Mouse (Mus musculus): ENCODE data around the gene Unk. TPM values are rescaled to one million over a fixed set of nuclear protein-coding genes. Genes with fewer than 3 reads are reported as not detected.

Unk gene
- 2.2 TPM for polyA plus RNA-seq (2014; fragmentation: Illumina TruSeq; extraction: RNeasy Lipid Tissue Mini Kit (QIAGEN cat#74804); ENCODE audit: low read depth, low replicate concordance)

DNA sequence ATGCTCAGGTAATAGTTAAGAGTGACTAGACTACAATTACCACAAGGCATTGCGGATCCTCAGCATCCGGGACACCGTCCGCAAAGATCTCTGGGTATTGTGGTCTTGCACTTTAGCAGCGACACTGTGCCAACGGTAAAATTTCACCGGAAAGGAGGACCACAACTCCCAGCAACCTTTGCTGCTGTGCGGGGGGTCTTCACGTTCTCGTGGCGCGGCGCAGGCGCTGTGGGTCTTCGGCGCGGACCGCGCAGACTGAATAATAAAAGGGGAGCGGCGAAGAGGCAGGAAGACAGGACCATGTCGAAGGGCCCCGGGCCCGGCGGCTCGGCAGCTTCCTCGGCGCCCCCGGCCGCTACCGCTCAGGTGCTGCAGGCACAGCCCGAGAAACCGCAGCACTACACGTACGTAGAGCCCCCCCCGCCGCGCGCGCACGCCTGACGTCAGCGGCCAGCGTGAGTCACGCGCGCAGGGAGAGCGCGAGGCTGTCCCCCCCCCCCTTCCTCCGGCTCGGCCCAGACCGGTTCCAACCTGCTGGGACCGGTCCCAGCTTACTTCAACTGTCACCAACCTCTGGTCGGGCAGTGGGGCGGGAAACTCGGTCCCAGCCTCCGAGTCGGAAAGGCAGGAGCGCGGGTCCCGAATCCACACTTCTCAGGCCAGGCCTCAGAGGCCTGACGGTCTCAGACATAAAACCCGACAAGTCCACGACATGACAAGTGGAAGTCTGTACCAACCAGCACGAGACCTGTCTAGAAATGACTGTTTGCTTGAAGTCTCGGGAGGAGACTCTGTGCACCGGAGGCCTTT lies at the start of gene Unk:
Unk (plus strand) TSS at position 235 of the 810 bp plus-strand sequence.

DNA sequence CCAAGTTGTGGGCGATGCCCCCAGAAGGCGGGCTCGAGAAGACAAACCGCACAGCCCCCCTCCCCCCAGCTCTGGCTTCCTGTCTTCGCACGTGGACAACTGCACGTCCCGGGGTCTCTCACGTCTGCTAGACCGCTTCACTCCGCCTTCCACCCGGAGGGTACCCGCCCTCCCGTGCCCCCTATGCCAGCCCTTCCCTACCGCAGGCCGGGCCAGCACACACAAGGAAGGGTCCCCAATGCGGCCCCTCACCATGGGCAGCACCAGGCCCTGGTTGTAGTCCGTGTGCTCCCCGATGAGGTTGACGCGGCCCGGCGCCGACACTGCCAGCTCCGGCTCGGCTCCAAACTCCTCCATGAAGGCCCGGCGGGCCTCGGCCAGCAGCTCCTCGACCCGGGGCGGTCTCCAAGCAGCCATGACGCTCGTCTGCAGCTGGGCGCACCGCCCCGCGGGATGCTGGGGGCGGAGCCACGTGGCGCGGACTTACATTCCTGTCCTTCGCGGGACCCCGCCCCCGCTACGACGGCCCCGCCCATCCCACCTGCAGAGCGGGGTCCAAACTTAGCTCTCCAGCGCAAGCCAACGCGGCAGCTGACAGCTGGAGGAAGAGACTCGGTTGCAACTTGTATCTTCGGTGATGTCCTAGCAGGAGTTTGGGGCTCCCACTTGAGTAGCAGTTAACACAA lies 17.7 kb upstream of the Unk start, which contains the start of gene Galk1:
Galk1 (minus strand) TSS at position 458 of the 686 bp plus-strand sequence.

DNA sequence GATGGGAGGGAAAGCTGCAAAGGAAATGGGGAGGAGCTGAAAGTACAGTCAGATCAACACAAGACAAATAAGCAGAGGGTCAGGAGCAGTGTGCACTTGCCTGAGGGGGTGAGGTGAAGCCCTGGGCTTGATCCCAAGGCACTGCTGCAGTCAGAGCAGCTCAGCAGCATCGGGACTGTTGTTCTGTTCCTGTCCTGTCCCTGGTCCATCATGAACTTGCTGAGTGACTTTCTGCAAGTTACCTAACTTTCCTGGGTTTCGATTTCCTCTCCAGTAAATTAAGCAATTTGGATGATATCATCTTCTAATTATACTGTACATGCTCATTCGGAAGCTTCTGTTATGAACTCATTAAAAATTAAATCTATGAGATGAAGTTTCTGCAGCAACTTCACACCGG lies 2.4 kb upstream of the Unk start, which contains the start of gene H3f3b:
H3f3b (minus strand) TSS at position 207 of the 400 bp plus-strand sequence.

DNA sequence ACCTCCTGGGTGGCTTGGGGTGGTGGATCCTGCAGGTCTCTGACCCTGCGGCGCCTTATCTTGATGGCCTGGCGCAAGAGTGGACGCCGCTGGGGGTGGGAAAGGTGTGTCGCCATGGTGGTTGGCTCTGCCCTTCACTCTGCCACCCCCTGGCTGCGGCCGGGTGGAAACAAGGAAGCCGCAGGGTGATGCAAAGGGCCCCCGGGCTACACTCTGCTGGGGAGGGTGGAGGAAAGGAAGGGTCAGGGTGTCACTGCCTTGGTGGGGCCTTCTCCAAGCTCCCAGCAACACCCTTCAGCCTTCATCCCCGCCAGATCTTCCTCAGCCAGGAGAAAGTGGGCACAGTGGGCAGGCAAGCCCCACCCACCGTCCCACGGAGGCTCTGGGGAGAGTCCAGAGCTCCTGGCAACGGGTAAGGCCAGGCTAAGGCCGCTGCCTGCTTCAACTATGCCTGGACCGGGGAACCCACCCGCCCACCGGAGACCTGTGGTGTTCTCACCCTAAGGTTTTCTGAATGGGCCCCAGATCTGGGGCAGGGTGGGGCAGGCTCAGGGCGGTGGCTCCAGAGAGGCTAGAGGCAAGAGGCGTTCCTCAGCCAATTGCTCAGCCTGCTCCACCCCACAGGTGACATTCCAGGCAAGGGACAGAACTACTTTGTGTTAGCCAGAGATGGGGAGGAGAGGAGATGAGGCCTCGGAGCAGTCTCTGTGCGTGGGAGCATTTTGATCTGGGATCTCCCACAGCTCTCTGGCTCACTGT lies 47.5 kb downstream of the Unk start, which contains the start of gene Unc13d:
Unc13d (minus strand) TSS at position 516 of the 759 bp plus-strand sequence.

DNA sequence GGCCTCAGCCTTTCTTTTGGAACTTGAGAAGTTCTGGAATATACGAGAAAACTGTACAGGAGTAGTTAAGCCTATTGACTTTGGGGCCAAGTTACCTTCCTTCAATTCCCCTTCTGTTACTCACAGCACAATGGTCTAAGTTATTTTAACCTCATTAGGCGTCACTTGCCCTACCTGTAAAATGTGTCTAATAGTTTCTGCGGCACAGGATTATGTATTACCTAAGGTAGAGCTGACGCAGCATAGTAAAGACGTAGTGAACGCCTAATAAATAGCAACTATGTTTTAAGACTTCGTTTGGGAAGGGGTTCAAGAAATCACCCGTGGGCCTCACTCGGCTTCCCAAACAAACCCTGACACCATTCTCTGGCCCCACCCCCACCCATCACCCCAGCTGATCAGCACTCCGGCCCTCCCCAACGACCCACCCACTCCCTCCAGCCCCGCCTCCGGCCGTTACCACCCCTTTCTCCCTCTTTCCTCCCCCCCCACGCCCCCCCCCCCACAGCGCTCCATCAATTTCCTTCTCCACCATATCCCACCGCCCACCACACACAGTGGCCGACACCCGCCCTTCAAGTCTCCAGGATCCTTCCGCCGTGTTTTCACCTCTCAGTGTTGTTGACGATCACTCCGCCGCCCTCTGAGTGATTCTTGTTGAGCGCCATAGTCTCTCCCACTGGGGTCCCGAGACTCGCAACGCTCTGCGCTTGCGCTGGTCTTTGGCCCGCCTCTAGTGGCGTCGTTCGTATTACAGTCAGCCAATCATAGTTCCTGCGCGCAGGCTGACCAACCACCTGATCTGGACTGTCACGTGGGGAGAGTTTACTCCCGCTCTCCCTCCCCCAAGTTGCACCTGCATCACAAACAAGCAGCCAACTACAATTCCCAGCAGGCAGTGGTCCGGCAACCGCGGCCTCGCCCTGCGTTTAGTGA lies 56.4 kb downstream of the Unk start, which contains the start of gene Wbp2:
Wbp2 (minus strand) TSS at position 738 of the 936 bp plus-strand sequence.

Other genes starting within 250 kb of the Unk start
- 1.2 TPM for gene Caskin2, start 216.7 kb upstream of the Unk start, polyA plus RNA-seq (2014; fragmentation: Illumina TruSeq; extraction: RNeasy Lipid Tissue Mini Kit (QIAGEN cat#74804); ENCODE audit: low read depth, low replicate concordance)
- not detected for gene Tsen54, start 215.6 kb upstream of the Unk start, polyA plus RNA-seq (2014; fragmentation: Illumina TruSeq; extraction: RNeasy Lipid Tissue Mini Kit (QIAGEN cat#74804); ENCODE audit: low read depth, low replicate concordance)
- gene Llgl2, start 206.3 kb upstream of the Unk start, polyA plus RNA-seq (2014; fragmentation: Illumina TruSeq; extraction: RNeasy Lipid Tissue Mini Kit (QIAGEN cat#74804); ENCODE audit: low read depth, low replicate concordance) = not detected
- gene Myo15b, start 171.9 kb upstream of the Unk start, polyA plus RNA-seq (2014; fragmentation: Illumina TruSeq; extraction: RNeasy Lipid Tissue Mini Kit (QIAGEN cat#74804); ENCODE audit: low read depth, low replicate concordance) = not detected
- gene Smim5, start 130.4 kb upstream of the Unk start, polyA plus RNA-seq (2014; fragmentation: Illumina TruSeq; extraction: RNeasy Lipid Tissue Mini Kit (QIAGEN cat#74804); ENCODE audit: low read depth, low replicate concordance) = not detected
- not detected for gene Smim6, start 118.3 kb upstream of the Unk start, polyA plus RNA-seq (2014; fragmentation: Illumina TruSeq; extraction: RNeasy Lipid Tissue Mini Kit (QIAGEN cat#74804); ENCODE audit: low read depth, low replicate concordance)
- 8.3 TPM for gene Sap30bp, start 97.0 kb upstream of the Unk start, polyA plus RNA-seq (2014; fragmentation: Illumina TruSeq; extraction: RNeasy Lipid Tissue Mini Kit (QIAGEN cat#74804); ENCODE audit: low read depth, low replicate concordance)
- gene Recql5, start 96.8 kb upstream of the Unk start, polyA plus RNA-seq (2014; fragmentation: Illumina TruSeq; extraction: RNeasy Lipid Tissue Mini Kit (QIAGEN cat#74804); ENCODE audit: low read depth, low replicate concordance) = 3.6 TPM
- not detected for gene Itgb4, start 55.6 kb upstream of the Unk start, polyA plus RNA-seq (2014; fragmentation: Illumina TruSeq; extraction: RNeasy Lipid Tissue Mini Kit (QIAGEN cat#74804); ENCODE audit: low read depth, low replicate concordance)
- gene Galk1, start 17.6 kb upstream of the Unk start, polyA plus RNA-seq (2014; fragmentation: Illumina TruSeq; extraction: RNeasy Lipid Tissue Mini Kit (QIAGEN cat#74804); ENCODE audit: low read depth, low replicate concordance) = not detected
- gene H3f3b, start 2.4 kb upstream of the Unk start, polyA plus RNA-seq (2014; fragmentation: Illumina TruSeq; extraction: RNeasy Lipid Tissue Mini Kit (QIAGEN cat#74804); ENCODE audit: low read depth, low replicate concordance) = 649 TPM
- not detected for gene Unc13d, start 47.6 kb downstream of the Unk start, polyA plus RNA-seq (2014; fragmentation: Illumina TruSeq; extraction: RNeasy Lipid Tissue Mini Kit (QIAGEN cat#74804); ENCODE audit: low read depth, low replicate concordance)
- gene Wbp2, start 56.7 kb downstream of the Unk start, polyA plus RNA-seq (2014; fragmentation: Illumina TruSeq; extraction: RNeasy Lipid Tissue Mini Kit (QIAGEN cat#74804); ENCODE audit: low read depth, low replicate concordance) = 20.4 TPM
- not detected for gene Trim47, start 96.9 kb downstream of the Unk start, polyA plus RNA-seq (2014; fragmentation: Illumina TruSeq; extraction: RNeasy Lipid Tissue Mini Kit (QIAGEN cat#74804); ENCODE audit: low read depth, low replicate concordance)
- 6.2 TPM for gene Trim65, start 100.8 kb downstream of the Unk start, polyA plus RNA-seq (2014; fragmentation: Illumina TruSeq; extraction: RNeasy Lipid Tissue Mini Kit (QIAGEN cat#74804); ENCODE audit: low read depth, low replicate concordance)
- 2.7 TPM for gene Mrpl38, start 108.5 kb downstream of the Unk start, polyA plus RNA-seq (2014; fragmentation: Illumina TruSeq; extraction: RNeasy Lipid Tissue Mini Kit (QIAGEN cat#74804); ENCODE audit: low read depth, low replicate concordance)
- gene Fbf1, start 137.8 kb downstream of the Unk start, polyA plus RNA-seq (2014; fragmentation: Illumina TruSeq; extraction: RNeasy Lipid Tissue Mini Kit (QIAGEN cat#74804); ENCODE audit: low read depth, low replicate concordance) = 17.7 TPM
- gene Ten1, start 168.5 kb downstream of the Unk start, polyA plus RNA-seq (2014; fragmentation: Illumina TruSeq; extraction: RNeasy Lipid Tissue Mini Kit (QIAGEN cat#74804); ENCODE audit: low read depth, low replicate concordance) = 2.0 TPM
- 192 TPM for gene Acox1, start 168.7 kb downstream of the Unk start, polyA plus RNA-seq (2014; fragmentation: Illumina TruSeq; extraction: RNeasy Lipid Tissue Mini Kit (QIAGEN cat#74804); ENCODE audit: low read depth, low replicate concordance)
- gene Evpl, start 207.8 kb downstream of the Unk start, polyA plus RNA-seq (2014; fragmentation: Illumina TruSeq; extraction: RNeasy Lipid Tissue Mini Kit (QIAGEN cat#74804); ENCODE audit: low read depth, low replicate concordance) = not detected
- gene Srp68, start 243.9 kb downstream of the Unk start, polyA plus RNA-seq (2014; fragmentation: Illumina TruSeq; extraction: RNeasy Lipid Tissue Mini Kit (QIAGEN cat#74804); ENCODE audit: low read depth, low replicate concordance) = 10.0 TPM